Mouse (Mus musculus): Measurements from ENCODE around the gene Gm20604.
A peak's percentile ranks its signal among the peaks of the same experiment; 100 is the strongest.

Gene Gm20604

DNA sequence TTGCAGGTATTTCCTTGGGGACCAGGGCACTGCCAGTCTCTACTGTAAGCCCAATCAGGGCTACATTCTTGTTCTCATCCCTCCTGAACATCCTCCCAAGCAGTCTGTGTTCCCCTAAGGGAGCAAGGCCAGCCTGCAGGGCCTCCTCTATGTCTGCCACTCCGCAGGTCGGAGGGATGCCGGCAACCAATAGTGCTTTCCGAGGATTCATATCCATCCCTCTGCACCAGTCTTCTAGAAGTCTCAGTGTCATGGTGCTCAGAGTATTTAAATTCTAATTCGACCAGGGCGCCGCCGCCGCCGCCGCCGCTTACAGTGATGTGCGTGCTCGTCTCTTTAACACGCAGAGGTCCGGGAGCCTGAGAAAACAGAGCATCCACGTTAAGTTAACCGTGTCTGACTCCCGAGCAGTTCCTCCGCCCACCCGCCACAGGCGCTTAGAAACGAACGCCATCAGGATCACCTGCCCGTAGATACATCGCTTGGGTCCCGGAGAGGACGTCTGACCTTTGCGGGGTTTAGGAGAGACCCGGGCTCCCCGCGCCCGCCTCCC lies 15.4 kb downstream of the Gm20604 start:
- DNase-seq (ENCODE audit: low read depth): no peak

DNA sequence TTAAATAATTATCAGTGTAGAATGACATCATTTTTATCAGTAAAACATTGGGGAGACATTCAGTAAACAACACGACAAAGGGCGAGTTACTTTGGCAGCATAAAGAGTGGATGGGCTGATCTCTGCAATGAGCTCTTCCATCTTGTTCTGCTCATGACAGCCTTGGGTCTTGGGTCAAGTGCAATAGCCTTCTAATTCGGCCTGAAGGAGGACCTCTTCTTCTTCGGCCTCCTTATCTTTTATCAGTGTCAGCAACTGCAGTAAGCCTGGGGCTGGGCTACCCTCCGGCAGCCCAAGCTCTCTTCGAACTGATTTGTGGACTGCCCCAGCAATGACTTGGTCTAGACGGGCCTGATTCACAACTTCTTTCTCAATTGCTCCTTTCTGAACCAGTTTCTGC lies 16.4 kb downstream of the Gm20604 start:
- DNase-seq (ENCODE audit: low read depth): no peak

DNA sequence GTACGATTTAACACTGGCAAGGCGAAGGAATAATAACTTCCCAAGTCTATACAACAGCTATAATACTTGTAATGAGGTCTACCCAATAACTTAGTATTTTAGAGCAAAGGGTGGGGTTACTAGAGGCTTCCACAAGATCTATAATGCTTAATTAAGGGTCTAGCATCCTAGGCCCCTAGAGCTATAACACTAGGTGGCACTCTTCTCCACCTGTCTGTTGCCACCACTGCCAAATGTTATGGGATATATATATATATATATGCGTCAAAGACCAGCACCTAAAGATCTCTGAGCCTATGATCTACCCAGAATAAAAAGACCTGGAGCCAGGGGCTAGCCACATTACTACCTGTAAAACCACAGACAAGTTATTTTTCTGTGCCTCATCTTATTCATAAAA lies 18.2 kb downstream of the Gm20604 start:
- DNase-seq (ENCODE audit: low read depth): peak; percentile 70

DNA sequence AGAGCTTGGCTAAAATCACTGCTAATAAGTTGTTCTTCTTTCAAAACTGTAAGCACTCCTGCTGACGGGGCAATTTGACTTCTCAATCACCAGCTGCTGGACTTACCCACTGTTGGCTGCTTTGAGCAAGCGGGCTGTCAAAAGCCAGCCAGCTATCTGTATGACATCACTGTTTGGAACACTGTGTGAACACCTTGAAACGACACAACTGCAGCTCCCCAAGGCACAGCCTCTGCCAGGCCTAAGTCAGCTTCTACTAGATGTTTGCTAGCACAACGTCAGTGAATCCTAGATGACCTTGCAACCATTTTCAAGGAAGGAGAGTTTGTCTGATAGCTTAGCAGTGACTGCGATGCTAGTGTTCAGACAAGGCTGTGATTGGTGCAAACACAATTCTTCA lies 19.4 kb downstream of the Gm20604 start:
- no peak for DNase-seq (ENCODE audit: low read depth)

DNA sequence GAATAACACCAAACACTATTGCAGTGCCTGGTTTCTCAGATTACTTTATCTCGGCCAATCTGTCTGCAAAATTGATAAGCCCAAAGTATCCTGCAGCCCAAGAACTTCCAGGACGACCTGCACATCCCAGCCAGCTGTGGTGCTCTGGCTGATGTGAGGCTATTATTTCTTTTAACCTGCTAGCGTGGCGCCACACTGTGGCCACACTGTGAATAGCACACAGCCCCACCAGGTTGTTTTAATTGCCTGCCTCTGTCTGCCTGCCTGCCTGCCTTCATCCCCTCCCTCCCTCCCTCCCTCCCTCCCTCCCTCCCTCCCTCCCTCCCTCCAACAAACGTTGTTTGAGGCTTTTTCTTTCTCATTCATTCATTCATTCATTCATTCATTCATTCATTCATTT lies 25.1 kb downstream of the Gm20604 start:
- peak; percentile 88 for DNase-seq (ENCODE audit: low read depth)

DNA sequence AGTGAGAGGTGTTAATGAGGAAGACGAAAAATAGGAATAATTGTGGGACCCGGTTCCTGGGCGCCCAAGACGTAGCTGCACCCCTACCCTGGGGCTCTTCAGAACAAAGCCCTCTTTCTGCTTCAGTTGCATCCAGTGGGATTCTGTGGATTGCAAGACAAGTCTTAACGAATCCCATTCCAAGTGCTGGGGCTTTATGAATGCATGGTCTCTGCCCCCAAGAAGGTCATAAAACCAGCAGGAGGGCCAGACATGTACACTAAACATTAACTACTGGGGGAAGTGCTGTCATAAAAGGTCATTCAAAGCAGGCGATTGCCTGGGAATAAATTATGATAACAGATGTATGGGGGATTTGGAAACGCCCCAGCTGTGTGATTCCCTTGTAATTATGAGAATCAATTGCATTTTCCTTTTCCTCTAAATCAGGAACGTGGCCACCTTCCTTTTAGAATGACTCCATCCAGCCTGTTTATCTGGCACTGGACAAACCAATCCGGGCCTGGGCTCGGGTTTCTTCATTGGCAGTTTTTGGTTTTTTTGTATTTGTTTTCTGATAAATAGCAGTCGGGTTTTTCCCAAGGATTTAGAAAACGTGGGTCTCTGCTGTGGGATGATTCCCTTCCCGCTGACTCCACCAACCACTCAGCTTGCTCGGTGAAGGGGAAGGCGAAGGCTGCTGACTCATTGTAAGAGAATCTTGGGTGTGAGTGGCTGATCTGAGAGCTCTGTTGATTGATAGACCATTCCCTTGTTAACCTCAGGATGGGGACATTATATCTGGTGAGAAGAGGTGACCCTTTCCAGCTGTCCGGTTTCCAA lies 27.5 kb downstream of the Gm20604 start:
- no peak for DNase-seq (ENCODE audit: low read depth)

DNA sequence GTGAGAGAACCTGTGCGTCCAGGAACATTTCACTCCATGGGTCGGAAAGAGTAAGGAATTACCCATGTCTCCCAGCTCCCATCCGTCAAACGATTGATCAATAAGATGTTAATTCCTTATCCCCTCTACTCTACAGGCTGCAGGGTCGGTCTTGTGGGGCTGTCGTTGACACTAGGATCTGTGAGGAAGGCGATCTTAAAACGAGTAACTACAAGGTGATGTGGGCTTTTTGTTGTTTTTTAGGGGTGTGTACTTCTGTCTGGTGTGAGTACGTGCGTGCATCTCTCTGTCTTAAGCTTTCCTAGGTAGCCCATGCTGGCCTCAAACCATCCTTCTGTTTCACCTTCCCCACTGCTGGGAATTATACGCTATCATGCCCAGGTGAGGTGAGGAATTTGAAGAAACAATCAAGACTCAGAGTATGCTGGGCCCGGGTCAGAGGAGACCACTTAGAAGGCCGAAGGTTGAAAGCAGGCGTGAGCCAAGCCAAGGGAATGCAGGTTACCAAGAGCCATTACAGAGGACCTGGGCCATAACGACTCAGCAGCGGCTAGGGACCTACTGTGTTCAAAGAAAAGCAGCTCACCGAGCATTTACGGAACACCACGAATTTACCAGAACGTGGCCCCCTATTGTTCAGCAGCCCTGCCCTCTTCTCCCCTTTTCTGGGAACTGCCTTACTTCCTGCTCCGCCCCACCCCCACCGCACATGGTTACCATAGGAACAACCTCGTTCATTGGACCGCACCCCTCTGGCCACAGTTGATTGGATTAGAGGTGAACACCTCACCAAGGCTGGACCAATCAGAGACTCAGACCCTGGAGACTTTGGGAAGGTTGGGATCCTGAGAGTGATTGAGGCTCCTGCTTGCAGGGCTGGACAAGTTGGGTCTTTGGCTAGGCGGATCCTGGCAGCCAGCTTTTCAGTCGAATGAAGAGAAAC lies 28.3 kb downstream of the Gm20604 start:
- DNase-seq (ENCODE audit: low read depth): peak; percentile 73

DNA sequence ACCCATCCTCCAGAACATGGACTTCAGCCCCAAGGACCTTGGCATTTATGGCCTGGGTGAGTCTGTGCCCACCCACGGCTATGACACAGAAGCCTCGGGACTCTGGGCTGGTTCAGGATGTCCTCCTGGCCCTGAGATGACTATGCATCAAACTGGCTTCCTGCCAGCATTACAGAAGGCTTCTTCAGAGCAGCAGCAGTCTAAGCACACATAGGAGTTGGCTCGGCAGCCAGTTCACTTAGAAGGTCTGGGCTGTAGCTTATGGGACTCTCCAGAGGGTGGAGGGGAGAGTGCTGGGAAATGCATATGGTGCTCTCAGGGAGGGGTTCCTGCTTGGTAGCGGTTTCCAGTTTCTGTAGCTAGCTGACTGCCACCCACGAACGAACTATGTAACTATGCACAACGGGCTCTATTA lies 32.7 kb downstream of the Gm20604 start:
- DNase-seq (ENCODE audit: low read depth): peak; percentile 81

DNA sequence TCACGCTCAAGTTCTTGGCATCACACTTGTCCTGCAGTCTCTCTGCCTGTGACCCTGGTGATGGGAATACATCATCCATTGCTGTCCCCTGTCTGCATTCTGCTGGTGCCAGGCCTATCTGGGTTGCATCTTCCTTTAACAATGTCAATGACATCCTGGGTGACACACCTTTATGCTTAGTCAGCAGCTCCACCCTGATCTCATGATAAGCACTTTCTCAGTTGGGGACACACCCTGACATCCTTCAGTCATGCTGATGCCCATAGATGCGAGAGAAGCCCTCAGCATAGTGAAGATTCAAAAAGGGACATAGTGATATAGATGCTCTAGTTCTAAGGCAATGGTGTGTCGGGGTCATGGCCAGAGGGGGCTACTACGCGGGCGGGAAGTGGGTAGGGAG lies 33.3 kb downstream of the Gm20604 start:
- DNase-seq (ENCODE audit: low read depth): peak; percentile 83

DNA sequence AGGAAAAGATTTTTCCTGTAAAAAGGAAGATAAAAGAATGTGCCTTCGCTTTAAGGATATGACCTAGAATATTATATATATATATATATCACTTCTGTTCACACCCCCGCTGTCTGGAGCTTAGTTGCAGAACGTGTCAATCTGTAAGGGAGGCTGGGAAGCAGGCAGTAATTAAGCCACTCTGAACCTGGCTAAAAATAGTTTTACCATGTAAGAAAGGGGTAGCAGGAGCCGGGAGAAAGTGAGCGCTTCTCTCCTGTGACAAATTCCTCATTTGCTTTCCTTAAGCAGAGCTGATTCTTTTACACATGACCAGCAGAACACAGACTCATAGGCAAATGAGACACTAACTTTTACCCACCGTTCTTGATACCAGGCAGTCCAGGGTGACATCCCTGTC lies 34.6 kb downstream of the Gm20604 start:
- no peak for DNase-seq (ENCODE audit: low read depth)

DNA sequence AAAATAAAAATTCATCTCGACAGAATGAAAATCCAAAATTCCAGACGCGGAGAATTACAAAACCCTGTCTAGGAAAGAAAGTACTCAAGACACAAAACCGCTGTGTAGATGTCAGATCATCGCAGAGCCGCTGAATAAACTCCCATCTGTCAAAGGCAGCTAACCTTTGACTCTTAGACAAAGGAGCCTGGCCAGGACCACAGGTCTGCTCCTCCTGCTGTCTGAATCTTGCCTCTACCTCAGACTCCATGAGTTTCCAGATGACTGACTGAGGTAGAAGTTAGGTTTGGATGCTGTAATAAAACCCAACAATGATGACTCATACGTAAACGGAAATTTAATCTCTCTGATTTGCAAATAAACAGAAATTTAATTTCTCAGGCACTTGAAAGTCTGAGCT lies 35.5 kb downstream of the Gm20604 start:
- peak; percentile 45 for DNase-seq (ENCODE audit: low read depth)

DNA sequence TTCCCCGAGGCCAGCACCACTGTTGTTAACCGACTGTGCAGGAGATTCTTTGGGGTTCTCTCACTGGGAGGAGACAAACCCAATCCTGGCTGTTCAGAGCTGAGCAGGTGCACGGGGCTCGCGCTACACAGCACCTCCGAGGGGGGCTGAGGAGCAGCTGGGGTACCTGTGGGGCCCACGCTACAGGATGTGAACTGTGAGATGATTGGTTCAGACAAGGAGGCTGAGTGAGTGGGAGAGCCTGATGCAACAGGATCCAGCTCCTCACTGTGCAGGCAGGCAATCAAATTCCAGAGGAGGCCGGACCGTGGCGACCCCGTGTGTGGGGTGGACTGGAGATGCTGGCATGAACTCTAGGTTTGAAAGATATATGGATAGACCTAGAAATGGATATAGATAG lies 36.0 kb downstream of the Gm20604 start:
- DNase-seq (ENCODE audit: low read depth): no peak

DNA sequence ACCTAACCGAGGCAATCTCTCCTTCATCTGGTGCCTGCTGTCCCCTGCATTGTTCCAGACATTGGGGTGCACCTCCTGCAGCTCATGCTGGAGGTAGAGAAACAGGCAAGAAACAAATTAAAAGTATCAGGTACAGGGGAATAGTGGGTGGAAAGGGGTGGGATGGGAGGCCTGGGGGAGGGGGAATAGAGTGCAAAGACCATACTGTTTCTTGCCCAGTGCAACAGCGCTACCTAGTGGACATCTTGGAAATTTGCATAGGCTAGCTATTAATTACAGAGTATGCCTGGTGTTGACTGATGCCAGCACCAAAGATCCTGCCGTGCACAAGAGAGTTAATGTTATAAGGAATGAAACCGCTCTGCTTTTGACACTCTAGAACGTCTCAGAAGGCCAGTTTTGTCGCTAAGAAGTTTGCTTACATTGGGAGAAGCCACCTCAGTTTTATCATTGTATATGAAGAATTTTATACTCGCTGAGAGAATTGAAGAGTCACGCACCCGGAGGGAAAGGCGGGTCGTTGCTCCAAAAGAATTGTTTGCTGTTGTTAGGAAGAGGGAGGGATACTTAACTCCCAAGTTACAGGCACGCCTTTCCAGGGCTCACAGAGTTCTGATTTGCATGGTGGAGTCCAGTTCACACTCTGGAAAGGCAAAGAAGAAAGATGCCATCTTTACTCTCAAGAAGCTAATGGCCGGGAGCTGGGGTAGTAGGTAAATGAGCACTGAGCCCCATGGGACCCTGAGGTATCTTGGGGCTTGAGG lies 38.7 kb downstream of the Gm20604 start:
- DNase-seq (ENCODE audit: low read depth): peak; percentile 86

DNA sequence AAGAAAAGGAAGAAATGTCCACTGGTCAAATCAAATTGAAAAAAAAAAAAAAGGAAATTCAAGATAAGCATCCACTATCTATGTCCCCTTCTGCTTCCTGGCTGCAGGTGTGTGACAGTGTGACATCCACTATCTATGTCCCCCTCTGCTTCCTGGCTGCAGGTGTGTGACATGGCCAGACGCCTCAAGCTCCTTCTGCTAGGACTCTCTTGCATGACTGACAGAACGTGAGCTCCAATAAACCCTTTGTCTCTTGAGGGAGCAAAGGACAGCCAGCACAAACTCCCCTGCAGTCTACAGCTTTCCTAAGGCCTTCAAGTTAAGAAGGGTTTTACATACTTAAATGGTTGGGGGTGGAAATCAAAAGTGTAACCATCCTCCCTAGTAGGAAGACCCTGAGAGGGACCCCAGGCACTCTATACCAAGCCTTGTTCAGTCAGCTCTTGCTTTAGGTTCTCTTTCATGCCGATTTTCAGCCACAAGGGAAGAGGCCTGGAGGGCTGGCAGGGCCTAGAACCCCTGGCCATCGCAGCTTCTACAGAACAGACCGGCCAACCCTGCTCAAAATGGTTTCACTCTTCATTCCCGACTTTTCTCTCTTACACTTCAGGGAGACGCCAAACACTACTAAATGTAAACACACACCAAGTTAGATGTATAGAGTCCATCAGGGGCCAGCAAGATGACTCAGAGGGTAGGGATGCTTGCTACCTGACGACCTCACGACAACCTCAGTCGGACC lies 43.6 kb downstream of the Gm20604 start:
- no peak for DNase-seq (ENCODE audit: low read depth)

DNA sequence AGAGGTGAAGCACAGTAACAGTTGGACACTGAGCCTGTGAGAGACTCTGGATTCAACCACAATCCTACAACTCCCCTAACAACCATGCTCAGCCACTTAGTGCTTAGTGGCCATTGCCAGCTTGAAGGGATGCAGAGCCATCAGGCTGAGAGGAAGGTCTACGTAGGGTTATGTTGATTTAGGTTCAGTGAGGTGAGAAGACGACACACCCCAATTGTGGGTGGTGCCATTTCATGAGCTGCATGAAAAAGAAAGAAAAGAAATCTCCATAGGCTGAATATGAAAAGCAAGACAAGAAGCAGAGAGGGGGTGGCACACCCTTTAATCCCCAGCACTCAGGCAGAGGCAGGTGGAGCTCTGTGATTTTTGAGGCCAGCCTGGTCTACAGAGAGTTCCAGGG lies 44.4 kb downstream of the Gm20604 start:
- peak; percentile 29 for DNase-seq (ENCODE audit: low read depth)

DNA sequence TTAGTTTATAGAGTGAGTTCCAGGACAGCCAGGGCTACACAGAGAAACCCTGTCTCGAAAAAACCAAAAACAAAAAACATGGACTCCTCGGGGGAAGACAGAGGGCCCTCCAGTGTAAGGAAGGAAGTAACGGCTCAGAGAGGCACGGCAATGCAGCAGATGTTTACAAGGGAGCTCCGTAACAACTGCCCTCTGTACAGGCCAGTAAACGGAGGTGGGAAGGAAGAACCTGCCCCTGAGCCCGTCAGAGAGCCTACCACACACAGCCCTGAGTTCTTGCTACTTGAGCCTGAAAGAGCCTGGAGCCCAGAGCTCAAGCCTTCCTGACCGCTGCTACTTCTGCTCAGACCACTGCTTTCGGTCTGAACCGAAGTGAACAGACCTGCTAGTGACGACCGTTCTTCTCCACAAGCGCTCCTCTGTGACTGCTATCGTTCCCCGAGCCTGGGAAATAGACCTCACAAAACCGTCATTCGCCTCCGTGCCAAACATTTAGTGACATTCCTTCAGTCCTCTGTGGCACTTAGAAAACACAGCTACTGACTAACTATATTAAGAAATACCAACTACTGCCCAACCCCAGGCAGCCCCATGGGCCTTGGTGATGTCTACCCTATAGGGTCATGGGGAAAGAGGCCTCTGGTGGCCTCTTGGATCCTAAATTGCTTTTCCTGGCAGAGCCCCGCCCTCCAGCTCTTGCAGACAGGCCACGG lies 45.2 kb downstream of the Gm20604 start:
- no peak for DNase-seq (ENCODE audit: low read depth)

DNA sequence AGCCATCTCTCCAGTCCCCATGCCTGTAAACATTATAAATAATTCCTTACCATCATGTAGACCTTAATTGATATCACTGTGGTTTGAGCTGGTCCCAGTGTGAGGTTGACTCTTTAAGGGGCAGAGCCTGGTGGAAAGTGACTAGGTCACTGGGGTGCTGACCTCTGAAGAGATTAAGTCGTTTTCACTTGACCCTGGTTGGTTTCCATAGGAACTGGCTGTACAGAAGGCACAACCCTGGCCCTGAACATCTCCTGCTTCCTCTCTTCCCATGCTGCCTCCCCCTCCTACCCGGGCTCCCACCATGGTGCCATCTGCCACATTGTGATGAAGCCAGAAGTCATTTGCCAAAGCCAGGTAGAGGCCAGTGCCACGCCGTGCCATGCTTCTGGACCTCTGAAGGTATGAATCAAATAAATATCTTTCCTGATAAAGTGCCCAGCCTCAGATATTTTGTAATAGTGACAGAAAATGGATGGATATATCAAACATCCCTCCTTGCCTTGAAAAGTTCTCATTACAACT lies 47.6 kb downstream of the Gm20604 start:
- DNase-seq (ENCODE audit: low read depth): no peak

DNA sequence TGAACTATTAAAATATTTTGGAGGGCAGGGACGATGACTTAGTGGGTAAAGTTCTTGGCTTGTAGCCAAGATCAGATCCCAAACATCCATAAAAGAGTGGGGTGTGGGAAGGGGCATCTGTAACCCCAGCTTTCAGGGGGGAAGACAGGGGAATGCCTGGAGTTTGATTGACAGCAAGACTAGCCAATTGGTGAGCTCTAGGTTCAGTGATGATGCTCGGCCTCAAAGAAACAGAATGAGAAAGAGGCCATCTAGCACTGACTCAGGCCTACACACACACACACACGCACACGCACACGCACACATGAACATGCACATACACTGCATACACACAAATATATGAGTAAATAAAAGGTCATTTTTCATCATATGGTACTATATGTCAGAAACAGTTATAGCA lies 48.6 kb downstream of the Gm20604 start:
- DNase-seq (ENCODE audit: low read depth): no peak

DNA sequence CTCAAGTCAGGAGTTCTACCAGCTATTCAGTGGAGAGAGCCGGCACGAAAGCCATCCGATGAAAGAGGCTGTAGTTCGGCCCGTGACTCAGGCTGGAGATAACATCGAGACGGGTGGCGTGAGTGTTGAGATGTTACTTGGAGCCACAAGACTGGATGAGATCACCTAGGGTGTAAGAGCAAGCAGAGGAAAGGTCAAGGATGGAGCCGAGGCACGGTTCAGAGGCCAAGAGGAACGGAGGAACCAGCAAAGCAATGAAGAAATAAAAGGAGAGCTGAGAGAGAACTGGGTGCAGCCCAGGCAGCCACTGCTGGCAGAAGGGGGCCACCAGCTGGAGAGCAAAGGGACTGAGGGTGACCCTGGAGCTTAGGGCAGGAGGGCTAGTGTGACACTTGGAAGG lies 50.3 kb downstream of the Gm20604 start:
- DNase-seq (ENCODE audit: low read depth): no peak

DNA sequence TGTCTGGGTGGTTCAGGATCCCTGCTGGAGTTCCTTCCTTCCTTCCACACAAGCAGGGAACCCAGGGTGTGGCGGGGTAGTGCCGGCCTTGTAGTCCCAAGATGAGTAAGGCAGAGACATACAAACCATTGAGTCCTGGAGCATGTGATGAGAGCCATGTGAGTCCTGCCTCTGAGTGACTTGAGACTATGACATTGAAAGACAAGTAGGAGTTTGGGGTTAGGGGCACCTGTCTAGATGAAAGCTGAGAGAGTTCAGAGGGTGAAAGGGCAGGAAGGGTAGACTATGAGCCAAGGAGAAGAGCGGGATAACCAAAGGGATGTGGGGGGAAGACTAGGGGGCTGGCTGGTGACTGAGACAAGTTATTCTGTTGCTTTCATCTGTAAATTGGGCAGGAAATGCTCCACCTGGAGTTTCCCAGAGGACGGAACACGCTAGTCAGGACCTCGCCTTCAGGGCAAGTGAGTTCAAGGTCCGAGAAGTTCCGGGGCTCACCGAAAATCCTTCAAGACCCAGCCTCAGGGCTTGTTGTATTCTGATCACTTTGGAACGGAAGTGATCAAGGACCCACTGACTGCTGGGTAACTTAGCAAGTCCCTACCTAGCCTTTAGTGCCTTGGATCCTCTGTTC lies 51.5 kb downstream of the Gm20604 start:
- no peak for DNase-seq (ENCODE audit: low read depth)

Measured in induced T-regulatory cell, adult 2 months (primary cell).